Mouse (Mus musculus) spleen, adult 2 months (tissue): ENCODE measurements around the gene Trim46.

Experiments
- CTCF ChIP-seq: fragments of 200-500 bp; IDR thresholded peaks from 2 replicates; pipeline ENCODE4 v1.5.1; 2011; ENCODE audit warnings: mild to moderate bottlenecking, inconsistent platforms; ENCODE audit not compliant: insufficient read depth, insufficient read length, insufficient replicate concordance; ENCODE audit errors: extremely low read depth
- POLR2A ChIP-seq: fragments of 200-500 bp; IDR thresholded peaks from 2 replicates; pipeline ENCODE4 v1.6.1; 2011; ENCODE audit warnings: low read depth, low read length, inconsistent platforms

DNA sequence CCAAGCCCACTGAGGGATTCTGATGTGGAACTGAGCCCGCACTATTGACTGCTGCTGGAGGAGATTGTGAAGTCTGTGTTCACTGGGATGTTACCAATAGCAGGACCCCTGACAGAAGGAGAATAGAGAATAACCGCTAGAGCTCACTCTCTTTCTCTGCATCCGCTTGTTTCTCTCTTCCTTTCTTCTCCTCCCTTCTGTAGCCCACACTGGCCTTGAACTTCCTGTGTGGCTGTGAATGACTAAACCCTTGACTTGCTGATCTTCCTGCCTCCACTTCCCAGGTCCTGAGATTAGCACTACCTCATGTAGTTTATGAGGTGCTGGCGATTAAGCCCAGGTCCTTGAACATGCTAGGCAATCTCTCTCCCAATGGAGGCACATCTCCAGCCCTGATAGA lies 1.4 kb upstream of the Trim46 start:
- TF ChIP-seq CTCF (no peak), POLR2A (no peak)
